Mouse (Mus musculus): Measurements from ENCODE around the gene 4930523C07Rik. TPM values are rescaled to one million over a fixed set of nuclear protein-coding genes. Genes with fewer than 3 reads are reported as not detected.

4930523C07Rik gene
- polyA plus RNA-seq, 1 experiment from 2014 or later: 20.2 TPM

- peak overlapping the region; percentile 78; the same call in 1 of the 2 replicates for H3K27ac ChIP-seq (ENCODE audit: low read depth)
- ATAC-seq (ENCODE audit: insufficient read depth) (peak; percentile 90), DNase-seq (peak; percentile 77)
- H3K4me3 ChIP-seq (ENCODE audit: low read depth, low read length): no peak overlapping the region
- no peaks in the 10 kb centered on the region for H3K4me1 ChIP-seq (ENCODE audit: insufficient read depth)
- no peak for TF ChIP-seq CTCF (IDR thresholded peaks at IDR 0.05; ENCODE audit: low read depth)
- no peaks in the 10 kb centered on the region for H3K9me3 ChIP-seq (ENCODE audit: low read depth, low read length)
- H3K27me3 ChIP-seq (ENCODE audit: insufficient read depth, low read length): no peaks in the 10 kb centered on the region
- no peak overlapping the region for H3K9ac ChIP-seq
- WGBS: 56% methylated on average over 3 of the region's 3 CpGs
- no peak overlapping the region for H3K4me2 ChIP-seq
- no peaks in the 10 kb centered on the region for H3K36me3 ChIP-seq (ENCODE audit: insufficient read depth)
Observed at GRCm38 (mm10) chr1:160057657-160058056, 13.5 kb downstream of the 4930523C07Rik start.

- 31% methylated on average over 1 of the region's 1 CpGs for WGBS
- Histone ChIP-seq H3K9me3 (ENCODE audit: low read depth, low read length) (no peaks in the 10 kb centered on the region), H3K4me1 (ENCODE audit: insufficient read depth) (no peaks in the 10 kb centered on the region), H3K4me2 (no peak overlapping the region), H3K36me3 (ENCODE audit: insufficient read depth) (no peaks in the 10 kb centered on the region), H3K4me3 (ENCODE audit: low read depth, low read length) (no peak overlapping the region), H3K9ac (no peak overlapping the region), H3K27me3 (ENCODE audit: insufficient read depth, low read length) (no peaks in the 10 kb centered on the region), H3K27ac (ENCODE audit: low read depth) (no peak overlapping the region)
- TF ChIP-seq CTCF (IDR thresholded peaks at IDR 0.05; ENCODE audit: low read depth): no peak
- DNase-seq (no peak), ATAC-seq (ENCODE audit: insufficient read depth) (no peak)
Observed at GRCm38 (mm10) chr1:160059908-160060307, 15.7 kb downstream of the 4930523C07Rik start.

GRCm38 (mm10) chr1:160060542-160060941 lies 16.4 kb downstream of the 4930523C07Rik start:
- DNase-seq (peak; percentile 22), ATAC-seq (ENCODE audit: insufficient read depth) (peak; percentile 45; the same call in 1 of the 2 replicates)
- no peaks in the 10 kb centered on the region for H3K27me3 ChIP-seq (ENCODE audit: insufficient read depth, low read length)
- H3K4me1 ChIP-seq (ENCODE audit: insufficient read depth): no peaks in the 10 kb centered on the region
- H3K4me3 ChIP-seq (ENCODE audit: low read depth, low read length): no peak overlapping the region
- H3K4me2 ChIP-seq: no peak overlapping the region
- H3K27ac ChIP-seq (ENCODE audit: low read depth): no peak overlapping the region
- no peaks in the 10 kb centered on the region for H3K9me3 ChIP-seq (ENCODE audit: low read depth, low read length)
- WGBS: 35% methylated on average over 6 of the region's 6 CpGs
- TF ChIP-seq CTCF (IDR thresholded peaks at IDR 0.05; ENCODE audit: low read depth): no peak
- H3K9ac ChIP-seq: no peak overlapping the region
- H3K36me3 ChIP-seq (ENCODE audit: insufficient read depth): no peaks in the 10 kb centered on the region

- no peak for TF ChIP-seq CTCF (IDR thresholded peaks at IDR 0.05; ENCODE audit: low read depth)
- Histone ChIP-seq H3K4me1 (ENCODE audit: insufficient read depth) (no peaks in the 10 kb centered on the region), H3K36me3 (ENCODE audit: insufficient read depth) (no peaks in the 10 kb centered on the region), H3K4me2 (no peak overlapping the region), H3K27me3 (ENCODE audit: insufficient read depth, low read length) (no peaks in the 10 kb centered on the region), H3K9ac (no peak overlapping the region), H3K4me3 (ENCODE audit: low read depth, low read length) (no peak overlapping the region), H3K9me3 (ENCODE audit: low read depth, low read length) (no peaks in the 10 kb centered on the region), H3K27ac (ENCODE audit: low read depth) (no peak overlapping the region)
- DNase-seq (no peak), ATAC-seq (ENCODE audit: insufficient read depth) (no peak; the same call in 1 of the 2 replicates)
- 76% methylated on average over 5 of the region's 5 CpGs for WGBS
Observed at GRCm38 (mm10) chr1:160061321-160061720, 17.1 kb downstream of the 4930523C07Rik start.

- H3K36me3 ChIP-seq (ENCODE audit: insufficient read depth): no peaks in the 10 kb centered on the region
- no peaks in the 10 kb centered on the region for H3K9me3 ChIP-seq (ENCODE audit: low read depth, low read length)
- H3K4me3 ChIP-seq (ENCODE audit: low read depth, low read length): no peak overlapping the region
- no peak overlapping the region for H3K9ac ChIP-seq
- peak; percentile 62 for TF ChIP-seq CTCF (IDR thresholded peaks at IDR 0.05; ENCODE audit: low read depth)
- H3K4me2 ChIP-seq: no peak overlapping the region
- no peaks in the 10 kb centered on the region for H3K27me3 ChIP-seq (ENCODE audit: insufficient read depth, low read length)
- WGBS: 52% methylated on average over 3 of the region's 3 CpGs
- ATAC-seq (ENCODE audit: insufficient read depth) (no peak), DNase-seq (peak; percentile 53)
- H3K4me1 ChIP-seq (ENCODE audit: insufficient read depth): no peaks in the 10 kb centered on the region
- no peak overlapping the region for H3K27ac ChIP-seq (ENCODE audit: low read depth)
Observed at GRCm38 (mm10) chr1:160061725-160062366, 17.7 kb downstream of the 4930523C07Rik start.

- no peaks in the 10 kb centered on the region for H3K4me1 ChIP-seq (ENCODE audit: insufficient read depth)
- no peak for DNase-seq
- ATAC-seq (ENCODE audit: insufficient read depth): no peak
- no peaks in the 10 kb centered on the region for H3K9me3 ChIP-seq (ENCODE audit: low read depth, low read length)
- WGBS: 71% methylated on average over 7 of the region's 7 CpGs
- H3K27me3 ChIP-seq (ENCODE audit: insufficient read depth, low read length): no peaks in the 10 kb centered on the region
- no peak overlapping the region for H3K4me3 ChIP-seq (ENCODE audit: low read depth, low read length)
- TF ChIP-seq CTCF (IDR thresholded peaks at IDR 0.05; ENCODE audit: low read depth): no peak
- H3K4me2 ChIP-seq: no peak overlapping the region
- no peak overlapping the region for H3K27ac ChIP-seq (ENCODE audit: low read depth)
- no peaks in the 10 kb centered on the region for H3K36me3 ChIP-seq (ENCODE audit: insufficient read depth)
- no peak overlapping the region for H3K9ac ChIP-seq
Observed at GRCm38 (mm10) chr1:160064547-160065144, 20.5 kb downstream of the 4930523C07Rik start.

- H3K4me1 ChIP-seq (ENCODE audit: insufficient read depth): no peaks in the 10 kb centered on the region
- no peaks in the 10 kb centered on the region for H3K9me3 ChIP-seq (ENCODE audit: low read depth, low read length)
- DNase-seq (peak; percentile 84), ATAC-seq (ENCODE audit: insufficient read depth) (peak; percentile 92)
- H3K36me3 ChIP-seq (ENCODE audit: insufficient read depth): no peaks in the 10 kb centered on the region
- peak overlapping the region; percentile 23; the same call in 1 of the 2 replicates for H3K4me2 ChIP-seq
- TF ChIP-seq CTCF (IDR thresholded peaks at IDR 0.05; ENCODE audit: low read depth): no peak
- H3K4me3 ChIP-seq (ENCODE audit: low read depth, low read length): no peak overlapping the region
- no peak overlapping the region for H3K27ac ChIP-seq (ENCODE audit: low read depth)
- 43% methylated on average over 14 of the region's 14 CpGs for WGBS
- no peaks in the 10 kb centered on the region for H3K27me3 ChIP-seq (ENCODE audit: insufficient read depth, low read length)
- no peak overlapping the region for H3K9ac ChIP-seq
Observed at GRCm38 (mm10) chr1:160078882-160079661, 34.9 kb downstream of the 4930523C07Rik start.
